Comparison of ENCODE assay signal across 18 mouse cellular contexts in the genomic region with DNA sequence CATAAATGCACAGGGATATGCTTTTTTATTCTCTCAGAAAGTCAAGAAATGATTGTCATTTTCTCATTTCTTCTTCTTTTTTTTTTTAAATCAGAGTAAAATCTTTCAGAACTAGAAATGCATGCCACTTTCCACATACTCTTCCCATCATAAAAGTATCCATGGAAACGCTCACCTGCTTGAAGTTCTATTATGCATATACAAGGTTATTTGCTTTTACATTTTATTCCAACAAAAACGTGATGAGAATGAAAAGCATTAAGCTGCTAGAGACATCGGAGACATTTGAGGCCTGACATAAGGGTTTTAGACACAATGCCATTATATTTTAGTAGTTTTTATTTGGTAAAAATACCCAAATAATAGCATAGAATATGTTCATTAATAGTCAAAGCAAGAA.
"Had no signal": no experiment of that assay in that cellular context is flagged by ENCODE, and none has a peak within 500 bp of the region (broad histone marks: within the 10 kb centered on the region; RNA-seq: fewer than 3 reads in every experiment).

No protein-coding gene starts in this region.

- H3K4me1 ChIP-seq: liver, embryonic 15.5 days; midbrain, embryonic 13.5 days; neural tube, embryonic 13.5 days; neural tube, embryonic 15.5 days had no signal

- H3K4me3 ChIP-seq: liver, embryonic 15.5 days; midbrain, embryonic 13.5 days; myocyte; neural tube, embryonic 13.5 days; neural tube, embryonic 15.5 days had no signal

- H3K36me3 ChIP-seq: liver, embryonic 15.5 days; midbrain, embryonic 13.5 days; neural tube, embryonic 13.5 days; neural tube, embryonic 15.5 days had no signal

- H3K9ac ChIP-seq: liver, embryonic 15.5 days; liver, postnatal 0 days; lung, embryonic 14.5 days; midbrain, embryonic 13.5 days; neural tube, embryonic 13.5 days; neural tube, embryonic 15.5 days had no signal

- H3K4me2 ChIP-seq: liver, embryonic 15.5 days; lung, embryonic 14.5 days; midbrain, embryonic 11.5 days; midbrain, embryonic 13.5 days; neural tube, embryonic 13.5 days; neural tube, embryonic 15.5 days had no signal

- H3K27ac ChIP-seq: liver, embryonic 15.5 days; midbrain, embryonic 13.5 days; neural tube, embryonic 13.5 days; neural tube, embryonic 15.5 days had no signal

- DNase-seq: liver, postnatal 0 days; lung, embryonic 14.5 days; lung, postnatal 10 days; lung, postnatal 4 days; retina, postnatal 1 day; right cerebral cortex, adult 18-20 months; right cerebral cortex, postnatal 25 days; right cerebral cortex, postnatal 4 days; spleen, adult 18-20 months; thymus, adult 18-20 months; thymus, postnatal 14 days; thymus, postnatal 36 days had no signal

- ATAC-seq: liver, postnatal 0 days; midbrain, embryonic 13.5 days had no signal

- H3K27me3 ChIP-seq: liver, embryonic 15.5 days; midbrain, embryonic 13.5 days; neural tube, embryonic 13.5 days; neural tube, embryonic 15.5 days had no signal

- H3K9me3 ChIP-seq: liver, embryonic 15.5 days; midbrain, embryonic 13.5 days; neural tube, embryonic 13.5 days; neural tube, embryonic 15.5 days had no signal
